Mouse (Mus musculus): ENCODE data around the gene Gk5.
"Not testable (repeated sequence)": the region's sequence is repeated elsewhere in the genome, so short reads cannot be mapped to it uniquely, and the experiment has no call there.

The Gk5 gene

GRCm38 (mm10) chr9:96152801-96153200 is 33.6 kb downstream of the Gk5 start:
- no peak for DNase-seq

- DNase-seq: no peak
Measured at GRCm38 (mm10) chr9:96158431-96158830, 39.3 kb downstream of the Gk5 start.

GRCm38 (mm10) chr9:96159047-96159446 is 39.9 kb downstream of the Gk5 start:
- no peak for DNase-seq

- no peak for DNase-seq
Measured at GRCm38 (mm10) chr9:96160767-96161166, 41.6 kb downstream of the Gk5 start.

- DNase-seq: no peak
Measured at GRCm38 (mm10) chr9:96162421-96162820, 43.3 kb downstream of the Gk5 start.

- no peak for DNase-seq
Measured at GRCm38 (mm10) chr9:96163443-96163842, 44.3 kb downstream of the Gk5 start.

GRCm38 (mm10) chr9:96163983-96164382 is 44.8 kb downstream of the Gk5 start:
- not testable (repeated sequence) for DNase-seq

- peak; percentile 25 for DNase-seq
Measured at GRCm38 (mm10) chr9:96167168-96167585, 48.0 kb downstream of the Gk5 start.

- no peak for DNase-seq
Measured at GRCm38 (mm10) chr9:96170600-96170999, 51.4 kb downstream of the Gk5 start.

- no peak for DNase-seq
Measured at GRCm38 (mm10) chr9:96184909-96185308, 65.7 kb downstream of the Gk5 start.

- DNase-seq: no peak
Measured at GRCm38 (mm10) chr9:96186701-96187100, 67.5 kb downstream of the Gk5 start.

GRCm38 (mm10) chr9:96195885-96196622 is 76.9 kb downstream of the Gk5 start, which contains the start of gene Tfdp2:
Gene Tfdp2, plus strand, starts transcription at chr9:96196275.
- DNase-seq: peak; percentile 88

- DNase-seq: peak; percentile 49
Measured at GRCm38 (mm10) chr9:96196636-96197181, 77.5 kb downstream of the Gk5 start.

- no peak for DNase-seq
Measured at GRCm38 (mm10) chr9:96197806-96198205, 78.6 kb downstream of the Gk5 start.

GRCm38 (mm10) chr9:96203663-96204062 is 84.5 kb downstream of the Gk5 start:
- no peak for DNase-seq

GRCm38 (mm10) chr9:96207428-96207827 is 88.3 kb downstream of the Gk5 start:
- DNase-seq: no peak

- no peak for DNase-seq
Measured at GRCm38 (mm10) chr9:96213036-96213645, 94.0 kb downstream of the Gk5 start.

- no peak for DNase-seq
Measured at GRCm38 (mm10) chr9:96214171-96214570, 95.0 kb downstream of the Gk5 start.

GRCm38 (mm10) chr9:96217299-96217698 is 98.1 kb downstream of the Gk5 start:
- no peak for DNase-seq

- DNase-seq: no peak
Measured at GRCm38 (mm10) chr9:96217799-96218198, 98.6 kb downstream of the Gk5 start.

GRCm38 (mm10) chr9:96219114-96219669 is 100.0 kb downstream of the Gk5 start:
- DNase-seq: no peak

- DNase-seq: no peak
Measured at GRCm38 (mm10) chr9:96220419-96220818, 101.3 kb downstream of the Gk5 start.

GRCm38 (mm10) chr9:96223302-96223701 is 104.1 kb downstream of the Gk5 start:
- no peak for DNase-seq

GRCm38 (mm10) chr9:96228285-96228684 is 109.1 kb downstream of the Gk5 start:
- no peak for DNase-seq

Data from cerebellum, adult 9-10 months (tissue).